Mouse (Mus musculus) midbrain, postnatal 0 days (tissue): ENCODE measurements around the gene Fam222b. TPM values are rescaled to one million over a fixed set of nuclear protein-coding genes. Genes with fewer than 3 reads are reported as not detected.

Experiments used
- ATAC-seq: fragments of 200-750 bp; cut with Nextera tagmentation; 2 replicates; pipeline ENCODE4 v1.8.0; 2017; ENCODE audit warnings: moderate number of reproducible peaks, mild to moderate bottlenecking, moderate TSS enrichment, moderate library complexity; ENCODE audit not compliant: low FRiP score
- DNase-seq: peaks from one replicate; pipeline ENCODE4 v3.0.0-alpha.2; 2015; ENCODE audit warnings: low spot score
- H3K27ac ChIP-seq: fragments of 300-500 bp; sonication (generic); 2 replicates; pipeline ENCODE4 v1.5.1; 2014; ENCODE audit warnings: low read depth, mild to moderate bottlenecking, low read length, mixed read lengths
- H3K27me3 ChIP-seq: fragments of 300-500 bp; sonication (generic); 2 replicates; pipeline ENCODE4 v1.6.1; 2014; ENCODE audit warnings: low read length, control low read depth, mixed read lengths; ENCODE audit not compliant: insufficient read depth
- H3K36me3 ChIP-seq: fragments of 300-500 bp; sonication (generic); 2 replicates; pipeline ENCODE4 v1.6.1; 2014; ENCODE audit warnings: low read length, control low read depth, mixed read lengths; ENCODE audit not compliant: insufficient read depth
- H3K4me1 ChIP-seq: fragments of 300-500 bp; sonication (generic); 2 replicates; pipeline ENCODE4 v1.6.1; 2014; ENCODE audit warnings: mild to moderate bottlenecking, control low read depth, antibody characterized with exemption, low read length, mixed read lengths; ENCODE audit not compliant: insufficient read depth
- H3K4me2 ChIP-seq: fragments of 300-500 bp; sonication (generic); 2 replicates; pipeline ENCODE4 v1.6.1; 2014; ENCODE audit warnings: low read depth, mild to moderate bottlenecking, low read length, mixed read lengths; ENCODE audit not compliant: poor library complexity, severe bottlenecking
- H3K4me3 ChIP-seq: fragments of 300-500 bp; sonication (generic); 2 replicates; pipeline ENCODE4 v1.5.1; 2014; ENCODE audit warnings: low read depth, mild to moderate bottlenecking, low read length, moderate library complexity
- H3K9ac ChIP-seq: fragments of 300-500 bp; sonication (generic); replicated peaks from 2 replicates; pipeline ENCODE4 v1.6.1; 2014; ENCODE audit warnings: mild to moderate bottlenecking, low read length, moderate library complexity, mixed read lengths; ENCODE audit not compliant: poor library complexity, severe bottlenecking
- H3K9me3 ChIP-seq: fragments of 300-500 bp; sonication (generic); 2 replicates; pipeline ENCODE4 v1.6.1; 2016; ENCODE audit warnings: low read length, control low read depth
- CTCF ChIP-seq: IDR thresholded peaks from 2 replicates; pipeline ENCODE4 v1.5.1; 2016; ENCODE audit warnings: antibody characterized with exemption, mild to moderate bottlenecking
- WGBS: fragments of 180-500 bp; shearing (Covaris S2); extraction: QIAGEN DNeasy Blood & Tissue Kit; methylation state at CpG from one replicate; pipeline ENCODE4 v1.1.7; 2014; 5-methylcytosine and 5-hydroxymethylcytosine counted together
- polyA plus RNA-seq: library from polyadenylated mRNA; unstranded; fragments of >200 nt; fragmentation: Nextera tagmentation; extraction: Ambion mirVana; gene quantifications from 2 replicates; pipeline ENCODE4 v1.2.1, GENCODE M21; 2015
- total RNA-seq: library from RNA; depleted of rRNA; stranded (reverse); fragments of >200 nt; gene quantifications from 2 replicates; pipeline ENCODE4 v1.2.3, GENCODE M21; 2014

The Fam222b gene
- total and polyA plus RNA-seq, 2 experiments from 2014 or later, result 29.1 to 34.5 TPM

- no peak for TF ChIP-seq CTCF
- no peaks in the 10 kb centered on the region for H3K27me3 ChIP-seq
- peak overlapping the region; percentile 62 for H3K4me3 ChIP-seq
- H3K4me2 ChIP-seq, result peak overlapping the region; percentile 69
- no peak overlapping the region for H3K27ac ChIP-seq
- DNase-seq (no peak), ATAC-seq (no peak)
- peaks cover 12% of the 10 kb centered on the region; the same call in 1 of the 2 replicates for H3K4me1 ChIP-seq
- H3K9me3 ChIP-seq, result no peaks in the 10 kb centered on the region
- peaks cover 19% of the 10 kb centered on the region for H3K36me3 ChIP-seq
- H3K9ac ChIP-seq, result peak overlapping the region; percentile 52
- WGBS, result 2% methylated on average over 23 of the region's 23 CpGs
Observed at GRCm38 (mm10) chr11:78176905-78177331, 82.5 kb downstream of the Fam222b start.

- ATAC-seq (no peak), DNase-seq (no peak)
- H3K27ac ChIP-seq, result no peak overlapping the region
- no peaks in the 10 kb centered on the region for H3K9me3 ChIP-seq
- H3K4me2 ChIP-seq, result peak overlapping the region; percentile 69
- H3K36me3 ChIP-seq, result peaks cover 19% of the 10 kb centered on the region
- no peaks in the 10 kb centered on the region for H3K27me3 ChIP-seq
- 5% methylated on average over 10 of the region's 10 CpGs for WGBS
- peak overlapping the region; percentile 62 for H3K4me3 ChIP-seq
- no peak for TF ChIP-seq CTCF
- H3K9ac ChIP-seq, result no peak overlapping the region
- peaks cover 12% of the 10 kb centered on the region; the same call in 1 of the 2 replicates for H3K4me1 ChIP-seq
Observed at GRCm38 (mm10) chr11:78177437-78177836, 83.0 kb downstream of the Fam222b start.

GRCm38 (mm10) chr11:78177903-78178858 is 83.7 kb downstream of the Fam222b start:
- H3K36me3 ChIP-seq, result peaks cover 19% of the 10 kb centered on the region
- ATAC-seq, result peak; percentile 83
- peak; percentile 100 for TF ChIP-seq CTCF
- peak overlapping the region; percentile 62 for H3K4me3 ChIP-seq
- peak; percentile 95 for DNase-seq
- no peaks in the 10 kb centered on the region for H3K27me3 ChIP-seq
- peaks cover 12% of the 10 kb centered on the region; the same call in 1 of the 2 replicates for H3K4me1 ChIP-seq
- peak overlapping the region; percentile 69 for H3K27ac ChIP-seq
- H3K9ac ChIP-seq, result peak overlapping the region; percentile 51
- H3K9me3 ChIP-seq, result no peaks in the 10 kb centered on the region
- peak overlapping the region; percentile 69 for H3K4me2 ChIP-seq
- under 1% methylated on average over 61 of the region's 84 CpGs for WGBS

- WGBS, result 5% methylated on average over 28 of the region's 29 CpGs
- peak; percentile 86 for DNase-seq
- Histone ChIP-seq H3K4me2 (peak overlapping the region; percentile 69), H3K4me3 (peak overlapping the region; percentile 62), H3K4me1 (peaks cover 12% of the 10 kb centered on the region; the same call in 1 of the 2 replicates), H3K27ac (peak overlapping the region; percentile 69), H3K9ac (peak overlapping the region; percentile 51), H3K36me3 (peaks cover 19% of the 10 kb centered on the region), H3K27me3 (no peaks in the 10 kb centered on the region), H3K9me3 (no peaks in the 10 kb centered on the region)
- TF ChIP-seq CTCF, result no peak; the same call in 1 of the 2 replicates
- ATAC-seq, result peak; percentile 29; the same call in 1 of the 2 replicates
Observed at GRCm38 (mm10) chr11:78178859-78179437, 84.5 kb downstream of the Fam222b start.

GRCm38 (mm10) chr11:78179438-78179999 is 85.1 kb downstream of the Fam222b start:
- Histone ChIP-seq H3K9ac (no peak overlapping the region), H3K4me1 (peaks cover 12% of the 10 kb centered on the region; the same call in 1 of the 2 replicates), H3K27ac (no peak overlapping the region), H3K27me3 (no peaks in the 10 kb centered on the region), H3K4me2 (peak overlapping the region; percentile 69), H3K9me3 (no peaks in the 10 kb centered on the region), H3K36me3 (peaks cover 19% of the 10 kb centered on the region), H3K4me3 (no peak overlapping the region)
- TF ChIP-seq CTCF, result no peak
- ATAC-seq, result no peak
- DNase-seq, result no peak
- WGBS, result 39% methylated on average over 8 of the region's 8 CpGs
